Mouse (Mus musculus) liver, adult 2 months (tissue): Measurements from ENCODE around the gene Usp6nl.

Experiments
- CTCF ChIP-seq: fragments of 200-500 bp; IDR thresholded peaks from 2 replicates; pipeline ENCODE4 v1.5.1; 2011; ENCODE audit warnings: low read depth, low read length, control low read depth
- POLR2A ChIP-seq: fragments of 200-500 bp; IDR thresholded peaks from 2 replicates; pipeline ENCODE4 v1.6.1; 2011; ENCODE audit warnings: low read length, control low read depth; ENCODE audit not compliant: insufficient read depth; ENCODE audit errors: extremely low read depth

DNA sequence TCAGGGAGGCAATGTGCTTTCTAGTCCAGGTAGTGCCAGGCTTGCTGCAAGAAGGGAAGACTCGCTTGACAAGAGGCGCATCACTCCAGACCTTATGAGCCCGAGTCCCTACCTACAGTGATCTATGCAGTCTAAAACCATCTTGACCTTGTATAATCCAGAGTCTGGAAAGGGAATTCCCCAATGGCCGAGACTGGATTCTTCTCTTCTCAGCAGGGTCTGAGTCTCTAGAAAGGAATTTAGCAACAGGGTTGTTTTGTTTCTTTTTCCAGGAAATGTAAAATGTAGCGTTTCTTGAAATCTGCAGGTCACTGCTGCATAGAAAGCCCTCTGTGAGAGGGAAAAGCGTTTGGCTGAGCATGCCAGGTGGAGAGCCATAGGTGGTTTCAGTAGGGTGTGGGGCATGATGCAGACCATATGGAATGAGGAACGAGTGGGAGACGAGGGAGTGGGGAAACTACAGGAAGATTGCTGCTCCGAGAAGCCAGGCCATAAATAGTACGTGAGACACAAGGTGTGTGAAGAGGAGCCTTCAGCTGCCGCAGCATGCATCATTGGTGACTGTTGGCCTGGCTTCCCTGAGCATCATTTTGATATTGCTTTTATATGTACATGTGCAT lies 28.5 kb upstream of the Usp6nl start:
- TF ChIP-seq POLR2A (no peak), CTCF (no peak)
